Mouse (Mus musculus): ENCODE results near the gene Slpi. TPM values are rescaled to one million over a fixed set of nuclear protein-coding genes. Genes with fewer than 3 reads are reported as not detected.

Slpi gene
- 10.8 and 19.1 TPM in 2 replicates for polyA plus RNA-seq (2012; ENCODE audit: insufficient read depth, low replicate concordance)

GRCm38 (mm10) chr2:164389020-164389419 is at the start of gene Slpi:
Slpi (minus strand) TSS chr2:164389095.
- TF ChIP-seq FLI1 (IDR thresholded peaks at IDR 0.05; ENCODE audit: low read length) (no peak), GATA1 (IDR thresholded peaks at IDR 0.05; ENCODE audit: borderline replicate concordance, low read length) (no peak)
- peak within 1 kb of the TSS; percentile 91 for H3K4me3 ChIP-seq (replicated peaks)
- H3K27me3 ChIP-seq (replicated peaks) = peaks cover 81% of the 10 kb centered on the region
- peaks cover 29% of the 10 kb centered on the region for H3K4me1 ChIP-seq
- H3K36me3 ChIP-seq (replicated peaks; ENCODE audit: low read length) = no peaks in the 10 kb centered on the region
- H3K9me3 ChIP-seq = peaks cover 22% of the 10 kb centered on the region

- Histone ChIP-seq H3K9me3 (no peaks in the 10 kb centered on the region), H3K4me1 (peaks cover 20% of the 10 kb centered on the region), H3K27me3 (replicated peaks) (peaks cover 94% of the 10 kb centered on the region), H3K36me3 (replicated peaks; ENCODE audit: low read length) (no peaks in the 10 kb centered on the region), H3K4me3 (replicated peaks) (no peak overlapping the region)
- TF ChIP-seq FLI1 (IDR thresholded peaks at IDR 0.05; ENCODE audit: low read length) (no peak), GATA1 (IDR thresholded peaks at IDR 0.05; ENCODE audit: borderline replicate concordance, low read length) (no peak)
These were observed 49.4 kb upstream of the Slpi start for GRCm38 (mm10) chr2:164438257-164438656.

- Histone ChIP-seq H3K4me3 (replicated peaks) (no peak overlapping the region), H3K4me1 (peaks cover 18% of the 10 kb centered on the region), H3K27me3 (replicated peaks) (peaks cover 93% of the 10 kb centered on the region), H3K9me3 (no peaks in the 10 kb centered on the region), H3K36me3 (replicated peaks; ENCODE audit: low read length) (no peaks in the 10 kb centered on the region)
- TF ChIP-seq GATA1 (IDR thresholded peaks at IDR 0.05; ENCODE audit: borderline replicate concordance, low read length) (no peak), FLI1 (IDR thresholded peaks at IDR 0.05; ENCODE audit: low read length) (no peak)
These were observed 48.8 kb upstream of the Slpi start for GRCm38 (mm10) chr2:164437710-164438109.

GRCm38 (mm10) chr2:164436961-164437360 is 48.1 kb upstream of the Slpi start:
- Histone ChIP-seq H3K36me3 (replicated peaks; ENCODE audit: low read length) (no peaks in the 10 kb centered on the region), H3K4me3 (replicated peaks) (no peak overlapping the region), H3K9me3 (no peaks in the 10 kb centered on the region), H3K27me3 (replicated peaks) (peaks cover 93% of the 10 kb centered on the region), H3K4me1 (peaks cover 21% of the 10 kb centered on the region)
- TF ChIP-seq FLI1 (IDR thresholded peaks at IDR 0.05; ENCODE audit: low read length) (no peak), GATA1 (IDR thresholded peaks at IDR 0.05; ENCODE audit: borderline replicate concordance, low read length) (no peak)

GRCm38 (mm10) chr2:164436215-164436913 is 47.5 kb upstream of the Slpi start:
- H3K4me1 ChIP-seq = peaks cover 19% of the 10 kb centered on the region
- no peak for TF ChIP-seq FLI1 (IDR thresholded peaks at IDR 0.05; ENCODE audit: low read length)
- no peaks in the 10 kb centered on the region for H3K9me3 ChIP-seq
- H3K36me3 ChIP-seq (replicated peaks; ENCODE audit: low read length) = no peaks in the 10 kb centered on the region
- no peak overlapping the region for H3K4me3 ChIP-seq (replicated peaks)
- H3K27me3 ChIP-seq (replicated peaks) = peaks cover 92% of the 10 kb centered on the region

GRCm38 (mm10) chr2:164435216-164436090 is 46.6 kb upstream of the Slpi start:
- Histone ChIP-seq H3K4me1 (peaks cover 16% of the 10 kb centered on the region), H3K9me3 (no peaks in the 10 kb centered on the region), H3K4me3 (replicated peaks) (no peak overlapping the region), H3K27me3 (replicated peaks) (peaks cover 90% of the 10 kb centered on the region), H3K36me3 (replicated peaks; ENCODE audit: low read length) (no peaks in the 10 kb centered on the region)
- TF ChIP-seq GATA1 (IDR thresholded peaks at IDR 0.05; ENCODE audit: borderline replicate concordance, low read length) (no peak), FLI1 (IDR thresholded peaks at IDR 0.05; ENCODE audit: low read length) (no peak)

GRCm38 (mm10) chr2:164434681-164435080 is 45.8 kb upstream of the Slpi start:
- Histone ChIP-seq H3K4me3 (replicated peaks) (no peak overlapping the region), H3K4me1 (peaks cover 16% of the 10 kb centered on the region), H3K27me3 (replicated peaks) (peaks cover 89% of the 10 kb centered on the region)

GRCm38 (mm10) chr2:164433278-164433895 is 44.5 kb upstream of the Slpi start:
- TF ChIP-seq GATA1 (IDR thresholded peaks at IDR 0.05; ENCODE audit: borderline replicate concordance, low read length) (no peak), FLI1 (IDR thresholded peaks at IDR 0.05; ENCODE audit: low read length) (no peak)
- Histone ChIP-seq H3K27me3 (replicated peaks) (peaks cover 90% of the 10 kb centered on the region), H3K4me1 (peaks cover 16% of the 10 kb centered on the region), H3K4me3 (replicated peaks) (no peak overlapping the region), H3K9me3 (no peaks in the 10 kb centered on the region), H3K36me3 (replicated peaks; ENCODE audit: low read length) (no peaks in the 10 kb centered on the region)

More at GRCm38 (mm10) chr2:164434681-164435080, 45.8 kb upstream of the Slpi start:
- H3K9me3 ChIP-seq = no peaks in the 10 kb centered on the region
- TF ChIP-seq FLI1 (IDR thresholded peaks at IDR 0.05; ENCODE audit: low read length) = no peak
- TF ChIP-seq GATA1 (IDR thresholded peaks at IDR 0.05; ENCODE audit: borderline replicate concordance, low read length) = no peak
- H3K36me3 ChIP-seq (replicated peaks; ENCODE audit: low read length) = no peaks in the 10 kb centered on the region

- H3K36me3 ChIP-seq (replicated peaks; ENCODE audit: low read length) = no peaks in the 10 kb centered on the region
- peaks cover 16% of the 10 kb centered on the region for H3K4me1 ChIP-seq
- peaks cover 93% of the 10 kb centered on the region for H3K27me3 ChIP-seq (replicated peaks)
- TF ChIP-seq FLI1 (IDR thresholded peaks at IDR 0.05; ENCODE audit: low read length) = no peak
- no peak overlapping the region for H3K4me3 ChIP-seq (replicated peaks)
- H3K9me3 ChIP-seq = no peaks in the 10 kb centered on the region
These were observed 43.8 kb upstream of the Slpi start for GRCm38 (mm10) chr2:164432541-164433191.

Data from megakaryocyte, embryonic 14.5 days (primary cell).